Mouse (Mus musculus) embryonic facial prominence, embryonic 14.5 days (tissue): Measurements from ENCODE around the gene Tectb. TPM values are rescaled to one million over a fixed set of nuclear protein-coding genes. Genes with fewer than 3 reads are reported as not detected.

Experiments used
- ATAC-seq: fragments of 200-750 bp; cut with Nextera tagmentation; 2 replicates; pipeline ENCODE4 v1.8.0; 2017; ENCODE audit warnings: low read depth, moderate number of reproducible peaks, moderate TSS enrichment
- DNase-seq: peaks from one replicate; pipeline ENCODE4 v3.0.0-alpha.2; 2015; ENCODE audit warnings: low spot score
- H3K27ac ChIP-seq: fragments of 300-500 bp; sonication (generic); replicated peaks from 2 replicates; pipeline ENCODE4 v1.5.1; 2014; ENCODE audit warnings: low read depth, mild to moderate bottlenecking, low read length, moderate library complexity
- H3K27me3 ChIP-seq: fragments of 300-500 bp; sonication (generic); replicated peaks from 2 replicates; pipeline ENCODE4 v1.6.1; 2014; ENCODE audit warnings: low read length; ENCODE audit not compliant: control insufficient read depth, insufficient read depth
- H3K36me3 ChIP-seq: fragments of 300-500 bp; sonication (generic); 2 replicates; pipeline ENCODE4 v1.6.1; 2014; ENCODE audit warnings: low read length, mixed read lengths; ENCODE audit not compliant: control insufficient read depth, insufficient read depth
- H3K4me1 ChIP-seq: fragments of 300-500 bp; sonication (generic); 2 replicates; pipeline ENCODE4 v1.6.1; 2014; ENCODE audit warnings: antibody characterized with exemption, low read length; ENCODE audit not compliant: control insufficient read depth, insufficient read depth
- H3K4me2 ChIP-seq: fragments of 300-500 bp; sonication (generic); 2 replicates; pipeline ENCODE4 v1.6.1; 2014; ENCODE audit warnings: low read depth, mild to moderate bottlenecking, low read length, moderate library complexity, mixed read lengths
- H3K4me3 ChIP-seq: fragments of 300-500 bp; sonication (generic); 2 replicates; pipeline ENCODE4 v1.5.1; 2014; ENCODE audit warnings: low read depth, mild to moderate bottlenecking, low read length
- H3K9ac ChIP-seq: fragments of 300-500 bp; sonication (generic); 2 replicates; pipeline ENCODE4 v1.6.1; 2014; ENCODE audit warnings: low read depth, mild to moderate bottlenecking, low read length, moderate library complexity, mixed read lengths
- H3K9me3 ChIP-seq: fragments of 300-500 bp; sonication (generic); 2 replicates; pipeline ENCODE4 v1.6.1; 2016; ENCODE audit warnings: low read length; ENCODE audit not compliant: control insufficient read depth
- WGBS: fragments of 180-500 bp; shearing (Covaris S2); extraction: QIAGEN DNeasy Blood & Tissue Kit; methylation state at CpG from one replicate; pipeline ENCODE4 v1.1.7; 2014; 5-methylcytosine and 5-hydroxymethylcytosine counted together
- polyA plus RNA-seq: library from polyadenylated mRNA; unstranded; fragments of >200 nt; fragmentation: Nextera tagmentation; extraction: Ambion mirVana; gene quantifications from 2 replicates; pipeline ENCODE4 v1.2.1, GENCODE M21; 2014

Gene Tectb
- polyA plus RNA-seq, 1 experiment from 2014 or later = 1.6 TPM

GRCm38 (mm10) chr19:55192254-55192945, 11.9 kb downstream of the Tectb start:
- H3K9me3 ChIP-seq = no peaks in the 10 kb centered on the region
- no peak for ATAC-seq

GRCm38 (mm10) chr19:55193717-55194394, 13.3 kb downstream of the Tectb start:
- no peaks in the 10 kb centered on the region for H3K27me3 ChIP-seq
- H3K27ac ChIP-seq = no peak overlapping the region
- H3K4me2 ChIP-seq = no peak overlapping the region
- no peak overlapping the region for H3K4me3 ChIP-seq
- no peaks in the 10 kb centered on the region for H3K4me1 ChIP-seq
- no peak overlapping the region for H3K9ac ChIP-seq
- DNase-seq = no peak
- no peak for ATAC-seq
- no peaks in the 10 kb centered on the region for H3K9me3 ChIP-seq
- WGBS = 69% methylated on average over 11 of the region's 11 CpGs
- H3K36me3 ChIP-seq = no peaks in the 10 kb centered on the region

More at GRCm38 (mm10) chr19:55192254-55192945, 11.9 kb downstream of the Tectb start:
- no peak overlapping the region for H3K4me2 ChIP-seq
- no peak overlapping the region for H3K27ac ChIP-seq
- no peak overlapping the region for H3K4me3 ChIP-seq
- H3K4me1 ChIP-seq = no peaks in the 10 kb centered on the region
- no peaks in the 10 kb centered on the region for H3K27me3 ChIP-seq
- 89% methylated on average over 21 of the region's 21 CpGs for WGBS
- no peaks in the 10 kb centered on the region for H3K36me3 ChIP-seq
- H3K9ac ChIP-seq = no peak overlapping the region
- DNase-seq = no peak

- Histone ChIP-seq H3K4me3 (no peak overlapping the region), H3K4me1 (no peaks in the 10 kb centered on the region), H3K4me2 (no peak overlapping the region), H3K36me3 (no peaks in the 10 kb centered on the region), H3K27ac (no peak overlapping the region), H3K9me3 (no peaks in the 10 kb centered on the region), H3K27me3 (no peaks in the 10 kb centered on the region), H3K9ac (no peak overlapping the region)
- ATAC-seq (peak; percentile 81), DNase-seq (peak; percentile 69)
- 51% methylated on average over 7 of the region's 7 CpGs for WGBS
Measured at GRCm38 (mm10) chr19:55194520-55195170, 14.1 kb downstream of the Tectb start.

- Histone ChIP-seq H3K4me1 (no peaks in the 10 kb centered on the region), H3K9ac (no peak overlapping the region), H3K9me3 (no peaks in the 10 kb centered on the region), H3K4me3 (no peak overlapping the region), H3K4me2 (no peak overlapping the region), H3K36me3 (no peaks in the 10 kb centered on the region), H3K27me3 (no peaks in the 10 kb centered on the region), H3K27ac (no peak overlapping the region)
- ATAC-seq (no peak), DNase-seq (no peak)
- 94% methylated on average over 3 of the region's 3 CpGs for WGBS
Measured at GRCm38 (mm10) chr19:55195574-55195973, 15.0 kb downstream of the Tectb start.

- H3K9ac ChIP-seq = no peak overlapping the region
- 34% methylated on average over 5 of the region's 5 CpGs for WGBS
- peak; percentile 76 for DNase-seq
- peak; percentile 78 for ATAC-seq
- H3K27ac ChIP-seq = no peak overlapping the region
- H3K36me3 ChIP-seq = no peaks in the 10 kb centered on the region
- H3K4me2 ChIP-seq = peak overlapping the region; percentile 34
- H3K4me3 ChIP-seq = no peak overlapping the region
- H3K4me1 ChIP-seq = no peaks in the 10 kb centered on the region
- H3K27me3 ChIP-seq = no peaks in the 10 kb centered on the region
- H3K9me3 ChIP-seq = no peaks in the 10 kb centered on the region
Measured at GRCm38 (mm10) chr19:55198303-55198702, 17.8 kb downstream of the Tectb start.

- H3K27me3 ChIP-seq = 0 out of 2 replicates have a peak, but pooled peaks cover 5% of the 10 kb centered on the region
- ATAC-seq = no peak
- no peaks in the 10 kb centered on the region for H3K36me3 ChIP-seq
- no peak overlapping the region for H3K4me3 ChIP-seq
- 36% methylated on average over 8 of the region's 8 CpGs for WGBS
- no peaks in the 10 kb centered on the region for H3K9me3 ChIP-seq
- DNase-seq = peak; percentile 64
- no peak overlapping the region for H3K9ac ChIP-seq
- H3K27ac ChIP-seq = no peak overlapping the region
- no peaks in the 10 kb centered on the region for H3K4me1 ChIP-seq
- no peak overlapping the region for H3K4me2 ChIP-seq
Measured at GRCm38 (mm10) chr19:55206482-55207138, 26.1 kb downstream of the Tectb start.

GRCm38 (mm10) chr19:55207205-55207604, 26.7 kb downstream of the Tectb start:
- H3K36me3 ChIP-seq = no peaks in the 10 kb centered on the region
- ATAC-seq = no peak
- H3K9ac ChIP-seq = no peak overlapping the region
- H3K9me3 ChIP-seq = no peaks in the 10 kb centered on the region
- H3K27me3 ChIP-seq = 0 out of 2 replicates have a peak, but pooled peaks cover 5% of the 10 kb centered on the region
- no peak overlapping the region for H3K4me2 ChIP-seq
- H3K4me1 ChIP-seq = no peaks in the 10 kb centered on the region
- WGBS = 62% methylated on average over 6 of the region's 6 CpGs
- DNase-seq = no peak
- no peak overlapping the region for H3K27ac ChIP-seq
- no peak overlapping the region for H3K4me3 ChIP-seq

GRCm38 (mm10) chr19:55207746-55208538, 27.4 kb downstream of the Tectb start:
- Histone ChIP-seq H3K4me1 (no peaks in the 10 kb centered on the region), H3K4me2 (no peak overlapping the region), H3K36me3 (no peaks in the 10 kb centered on the region), H3K9ac (no peak overlapping the region), H3K27me3 (0 out of 2 replicates have a peak, but pooled peaks cover 5% of the 10 kb centered on the region), H3K4me3 (no peak overlapping the region), H3K9me3 (no peaks in the 10 kb centered on the region), H3K27ac (no peak overlapping the region)
- 60% methylated on average over 25 of the region's 25 CpGs for WGBS
- DNase-seq = no peak
- no peak for ATAC-seq
